Mouse (Mus musculus) kidney, adult 2 months (tissue): ENCODE data around the gene Capg.

ENCODE experiments used
- CTCF ChIP-seq: fragments of 200-500 bp; conservative IDR thresholded peaks from 2 replicates; pipeline ENCODE4 v1.5.1; 2011; ENCODE audit warnings: low read depth, mild to moderate bottlenecking, control low read depth, low read length, moderate library complexity, mixed read lengths; ENCODE audit not compliant: insufficient read depth, insufficient read length
- POLR2A ChIP-seq: fragments of 200-500 bp; IDR thresholded peaks from one replicate; pipeline ENCODE4 v1.6.1; 2011; ENCODE audit warnings: low read depth, low read length, control low read depth

- no peak for TF ChIP-seq CTCF
- TF ChIP-seq POLR2A, result no peak
Measured at GRCm38 (mm10) chr6:72510686-72511421, 33.3 kb upstream of the Capg start.
